Mouse (Mus musculus): ENCODE data around the gene Fyn.

DNA sequence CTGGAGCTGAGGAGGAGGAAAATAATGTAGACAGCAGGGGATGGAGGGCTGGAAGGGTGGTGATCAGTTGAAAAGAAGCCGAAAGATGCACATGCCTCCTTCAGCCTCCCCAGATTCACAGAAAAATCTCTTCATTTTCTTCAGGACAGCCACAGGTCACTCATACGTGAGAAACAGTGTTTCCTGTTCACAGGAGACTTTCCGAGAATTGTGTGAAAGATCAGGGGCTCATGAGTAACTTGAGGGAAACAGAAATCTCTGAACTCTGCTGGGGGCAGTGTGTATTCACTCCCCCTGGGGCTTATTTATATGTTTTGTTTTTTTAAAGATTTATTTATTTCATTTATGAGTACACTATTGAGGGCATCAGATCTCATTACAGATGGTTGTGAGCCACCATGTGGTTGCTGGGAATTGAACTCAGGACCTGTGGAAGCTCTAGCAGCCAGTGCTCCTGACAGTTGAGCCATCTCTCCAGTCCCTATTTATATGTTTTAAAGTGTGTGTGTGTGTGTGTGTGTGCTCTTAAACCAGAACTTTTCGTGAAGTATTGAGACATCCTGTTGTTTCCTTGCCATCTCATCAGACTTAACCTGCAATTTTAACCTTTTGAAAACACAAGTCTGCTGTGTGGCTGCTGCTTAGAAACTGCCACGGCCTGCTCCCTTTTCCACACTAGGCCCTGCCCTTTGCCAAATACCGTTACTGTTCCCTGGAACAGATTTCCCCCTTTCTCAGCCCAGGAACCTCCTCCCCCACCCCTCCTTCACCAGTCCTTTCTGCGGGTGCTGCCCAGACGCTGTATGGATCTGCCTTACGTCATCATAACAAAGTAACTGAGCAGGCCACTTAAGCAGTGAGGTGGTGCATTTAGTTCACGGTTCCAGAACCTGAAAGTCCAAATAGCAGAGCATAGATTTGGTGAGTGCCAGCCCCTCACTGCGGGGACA lies 118.1 kb downstream of the Fyn start:
- TF ChIP-seq POLR2A (IDR thresholded peaks at IDR 0.05; ENCODE audit: extremely low read depth, insufficient read depth, low read length) = no peak
- TF ChIP-seq CTCF (IDR thresholded peaks at IDR 0.05; ENCODE audit: extremely low read depth, insufficient read depth, low read length) = no peak

All from cortical plate, adult 2 months (tissue).